Mouse (Mus musculus) inflammation-experienced regulatory T-cells (primary cell): ENCODE data around the gene Yes1. TPM values are rescaled to one million over a fixed set of nuclear protein-coding genes. Genes with fewer than 3 reads are reported as not detected.

ENCODE experiments used
- polyA plus RNA-seq, 2 experiments: library from polyadenylated mRNA; unstranded; fragments of 100-300 nt; shearing (Covaris generic); gene quantifications; one replicate each; pipeline ENCODE4 v1.2.1; 2017

Yes1 gene
- polyA plus RNA-seq = 1 to 10 TPM in 1 of 2 experiments, under 1 TPM in 1; 0.34 to 3.0 TPM

DNA sequence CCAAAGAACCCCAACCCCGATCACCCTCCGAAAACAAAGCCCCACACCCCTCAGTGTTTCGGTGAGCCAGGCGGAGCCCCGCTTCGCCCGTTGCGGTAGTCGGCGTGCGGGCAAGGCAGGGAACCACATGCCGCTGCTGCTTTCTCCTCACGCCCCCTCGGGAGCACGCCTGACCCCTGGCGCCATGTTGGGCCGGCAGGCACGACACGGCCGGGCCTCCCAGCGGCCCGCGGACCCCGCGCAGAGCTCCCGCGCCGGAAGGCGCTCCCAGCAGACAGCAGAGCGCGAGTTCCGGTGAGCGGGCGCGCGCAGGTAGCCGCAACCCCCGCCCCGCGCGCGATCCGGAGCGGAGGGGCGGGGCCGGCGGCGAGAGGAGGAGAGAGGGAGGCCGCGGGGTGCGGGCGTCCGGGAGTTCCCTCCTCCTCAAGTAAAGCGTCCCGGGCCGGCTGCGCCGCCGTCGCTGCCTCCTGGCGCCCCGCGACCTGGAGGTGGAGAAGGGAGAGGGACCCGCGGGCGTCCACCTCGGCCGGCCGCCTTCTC, at the start of gene Yes1:
Gene Yes1 (plus strand): TSS at position 371 of the 540 bp plus-strand sequence.

Other genes starting within 250 kb of the Yes1 start
- 100 to 1,000 TPM; 113 to 125 TPM for gene Ppp1cb, start 152.3 kb upstream of the Yes1 start, polyA plus RNA-seq
- gene Pisd, start 174.5 kb downstream of the Yes1 start, polyA plus RNA-seq = 100 to 1,000 TPM in 1 of 2 experiments, 10 to 100 TPM in 1; 95.1 to 104 TPM
- not detected for gene Gm20671, start 215.9 kb downstream of the Yes1 start, polyA plus RNA-seq
- gene Prr14l, start 243.1 kb downstream of the Yes1 start, polyA plus RNA-seq = 10 to 100 TPM; 20.0 to 27.5 TPM